Mouse (Mus musculus) brain, embryonic 14.5 days (tissue): Measurements from ENCODE around the gene Znhit1.

Source experiments
- CTCF ChIP-seq: fragments of 200-500 bp; IDR thresholded peaks from 2 replicates; pipeline ENCODE4 v1.5.1; 2012; ENCODE audit warnings: inconsistent platforms, mild to moderate bottlenecking, moderate library complexity, borderline replicate concordance; ENCODE audit not compliant: insufficient read depth, insufficient read length; ENCODE audit errors: extremely low read depth
- POLR2A ChIP-seq: fragments of 200-500 bp; IDR thresholded peaks from 2 replicates; pipeline ENCODE4 v1.6.1; 2012; ENCODE audit warnings: mild to moderate bottlenecking, inconsistent platforms, borderline replicate concordance; ENCODE audit not compliant: poor library complexity, insufficient read depth, insufficient read length, severe bottlenecking; ENCODE audit errors: extremely low read depth

DNA sequence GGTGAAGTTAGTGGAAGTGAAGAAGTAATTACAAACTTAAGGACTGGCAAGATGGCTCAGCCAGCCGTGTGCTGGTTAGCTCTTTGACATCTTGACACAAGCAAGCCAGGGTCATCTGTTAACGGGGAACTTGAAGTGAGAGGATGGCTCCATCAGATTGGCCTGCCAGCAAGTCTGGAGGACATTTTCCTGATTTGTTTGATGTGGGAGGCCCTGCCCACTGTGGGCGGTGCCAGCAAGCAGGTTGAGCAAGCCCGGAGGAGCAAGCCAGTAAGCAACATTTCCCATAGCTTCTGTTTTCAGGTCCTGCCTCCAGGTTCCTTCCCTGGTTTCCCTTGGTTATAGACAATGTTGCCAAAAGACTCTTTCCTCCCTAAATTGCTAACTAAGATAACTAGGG is 32.2 kb downstream of the Znhit1 start:
- TF ChIP-seq POLR2A (no peak), CTCF (no peak)
